Mouse (Mus musculus): Measurements from ENCODE around the gene Gramd4. TPM values are rescaled to one million over a fixed set of nuclear protein-coding genes. Genes with fewer than 3 reads are reported as not detected.

Gene Gramd4
- polyA plus RNA-seq, 1 experiment from 2014 or later, result 33.4 TPM

- ATAC-seq (ENCODE audit: low FRiP score), result peak; percentile 62
- H3K4me1 ChIP-seq, result peaks cover 43% of the 10 kb centered on the region
- H3K9ac ChIP-seq, result peak overlapping the region; percentile 25; the same call in 1 of the 2 replicates
- H3K27me3 ChIP-seq, result no peaks in the 10 kb centered on the region
- H3K4me3 ChIP-seq (replicated peaks), result no peak overlapping the region
- 2% methylated on average over 10 of the region's 10 CpGs for WGBS
- H3K9me3 ChIP-seq, result no peaks in the 10 kb centered on the region
- H3K4me2 ChIP-seq, result peak overlapping the region; percentile 36; the same call in 1 of the 2 replicates
- H3K27ac ChIP-seq, result peak overlapping the region; percentile 88
- no peaks in the 10 kb centered on the region for H3K36me3 ChIP-seq (replicated peaks)
These were observed 55.3 kb downstream of the Gramd4 start for GRCm38 (mm10) chr15:86112707-86113341.

- Histone ChIP-seq H3K9me3 (no peaks in the 10 kb centered on the region), H3K4me1 (peaks cover 43% of the 10 kb centered on the region), H3K27me3 (no peaks in the 10 kb centered on the region), H3K27ac (peak overlapping the region; percentile 88), H3K9ac (peak overlapping the region; percentile 25; the same call in 1 of the 2 replicates), H3K36me3 (replicated peaks) (0 out of 2 replicates have a peak, but pooled peaks cover 3% of the 10 kb centered on the region), H3K4me3 (replicated peaks) (no peak overlapping the region), H3K4me2 (peak overlapping the region; percentile 36; the same call in 1 of the 2 replicates)
- ATAC-seq (ENCODE audit: low FRiP score), result no peak
- WGBS, result 2% methylated on average over 9 of the region's 9 CpGs
These were observed 55.8 kb downstream of the Gramd4 start for GRCm38 (mm10) chr15:86113342-86113710.

GRCm38 (mm10) chr15:86116421-86116820 lies 58.9 kb downstream of the Gramd4 start:
- Histone ChIP-seq H3K4me3 (replicated peaks) (no peak overlapping the region), H3K9ac (no peak overlapping the region), H3K4me2 (no peak overlapping the region), H3K36me3 (replicated peaks) (peaks cover 32% of the 10 kb centered on the region), H3K4me1 (peaks cover 34% of the 10 kb centered on the region), H3K27ac (no peak overlapping the region), H3K9me3 (no peaks in the 10 kb centered on the region), H3K27me3 (no peaks in the 10 kb centered on the region)
- WGBS, result 72% methylated on average over 5 of the region's 5 CpGs
- no peak for ATAC-seq (ENCODE audit: low FRiP score)

- ATAC-seq (ENCODE audit: low FRiP score), result no peak
- no peaks in the 10 kb centered on the region for H3K9me3 ChIP-seq
- H3K4me3 ChIP-seq (replicated peaks), result no peak overlapping the region
- no peak overlapping the region for H3K27ac ChIP-seq
- peaks cover 42% of the 10 kb centered on the region for H3K36me3 ChIP-seq (replicated peaks)
- no peak overlapping the region for H3K4me2 ChIP-seq
- no peaks in the 10 kb centered on the region for H3K27me3 ChIP-seq
- H3K4me1 ChIP-seq, result peaks cover 27% of the 10 kb centered on the region
- 73% methylated on average over 13 of the region's 15 CpGs for WGBS
- no peak overlapping the region for H3K9ac ChIP-seq
These were observed 59.9 kb downstream of the Gramd4 start for GRCm38 (mm10) chr15:86117115-86118100.

GRCm38 (mm10) chr15:86119186-86119585 lies 61.7 kb downstream of the Gramd4 start:
- H3K4me1 ChIP-seq, result peaks cover 14% of the 10 kb centered on the region
- H3K9me3 ChIP-seq, result no peaks in the 10 kb centered on the region
- H3K36me3 ChIP-seq (replicated peaks), result peaks cover 54% of the 10 kb centered on the region
- H3K9ac ChIP-seq, result no peak overlapping the region
- no peak for ATAC-seq (ENCODE audit: low FRiP score)
- H3K4me3 ChIP-seq (replicated peaks), result no peak overlapping the region
- WGBS, result 93% methylated on average over 7 of the region's 7 CpGs
- H3K4me2 ChIP-seq, result no peak overlapping the region
- no peaks in the 10 kb centered on the region for H3K27me3 ChIP-seq
- no peak overlapping the region for H3K27ac ChIP-seq

- Histone ChIP-seq H3K36me3 (replicated peaks) (peaks cover 69% of the 10 kb centered on the region), H3K27me3 (no peaks in the 10 kb centered on the region), H3K27ac (no peak overlapping the region), H3K4me2 (no peak overlapping the region), H3K4me3 (replicated peaks) (no peak overlapping the region), H3K9me3 (no peaks in the 10 kb centered on the region), H3K9ac (no peak overlapping the region), H3K4me1 (peaks cover 16% of the 10 kb centered on the region)
- 92% methylated on average over 9 of the region's 9 CpGs for WGBS
- ATAC-seq (ENCODE audit: low FRiP score), result no peak
These were observed 64.9 kb downstream of the Gramd4 start for GRCm38 (mm10) chr15:86122261-86122949.

GRCm38 (mm10) chr15:86123409-86123808 lies 65.9 kb downstream of the Gramd4 start:
- Histone ChIP-seq H3K9ac (no peak overlapping the region), H3K9me3 (no peaks in the 10 kb centered on the region), H3K27ac (no peak overlapping the region), H3K4me2 (no peak overlapping the region), H3K27me3 (no peaks in the 10 kb centered on the region), H3K36me3 (replicated peaks) (peaks cover 75% of the 10 kb centered on the region), H3K4me1 (peaks cover 9% of the 10 kb centered on the region), H3K4me3 (replicated peaks) (no peak overlapping the region)
- 84% methylated on average over 4 of the region's 4 CpGs for WGBS
- no peak for ATAC-seq (ENCODE audit: low FRiP score)

GRCm38 (mm10) chr15:86124359-86124758 lies 66.9 kb downstream of the Gramd4 start:
- Histone ChIP-seq H3K4me3 (replicated peaks) (no peak overlapping the region), H3K36me3 (replicated peaks) (peaks cover 76% of the 10 kb centered on the region)
- peak; percentile 55; the same call in 1 of the 2 replicates for ATAC-seq (ENCODE audit: low FRiP score)

GRCm38 (mm10) chr15:86129036-86129435 lies 71.5 kb downstream of the Gramd4 start:
- Histone ChIP-seq H3K4me3 (replicated peaks) (no peak overlapping the region), H3K4me1 (peaks cover 9% of the 10 kb centered on the region), H3K36me3 (replicated peaks) (peaks cover 79% of the 10 kb centered on the region)

More at GRCm38 (mm10) chr15:86124359-86124758, 66.9 kb downstream of the Gramd4 start:
- Histone ChIP-seq H3K27ac (no peak overlapping the region), H3K27me3 (no peaks in the 10 kb centered on the region), H3K9me3 (no peaks in the 10 kb centered on the region), H3K4me1 (peaks cover 9% of the 10 kb centered on the region), H3K4me2 (no peak overlapping the region), H3K9ac (no peak overlapping the region)
- WGBS, result 70% methylated on average over 1 of the region's 1 CpGs

GRCm38 (mm10) chr15:86130657-86131056 lies 73.2 kb downstream of the Gramd4 start:
- H3K4me2 ChIP-seq, result no peak overlapping the region
- peaks cover 11% of the 10 kb centered on the region for H3K4me1 ChIP-seq
- peaks cover 80% of the 10 kb centered on the region for H3K36me3 ChIP-seq (replicated peaks)
- no peak overlapping the region for H3K4me3 ChIP-seq (replicated peaks)
- ATAC-seq (ENCODE audit: low FRiP score), result no peak
- no peaks in the 10 kb centered on the region for H3K9me3 ChIP-seq
- no peak overlapping the region for H3K27ac ChIP-seq
- WGBS, result 95% methylated on average over 10 of the region's 10 CpGs
- H3K27me3 ChIP-seq, result no peaks in the 10 kb centered on the region
- H3K9ac ChIP-seq, result no peak overlapping the region

More at GRCm38 (mm10) chr15:86129036-86129435, 71.5 kb downstream of the Gramd4 start:
- 80% methylated on average over 3 of the region's 3 CpGs for WGBS
- H3K9me3 ChIP-seq, result no peaks in the 10 kb centered on the region
- no peak overlapping the region for H3K4me2 ChIP-seq
- no peak overlapping the region for H3K27ac ChIP-seq
- no peak for ATAC-seq (ENCODE audit: low FRiP score)
- H3K27me3 ChIP-seq, result no peaks in the 10 kb centered on the region
- no peak overlapping the region for H3K9ac ChIP-seq

- peaks cover 11% of the 10 kb centered on the region for H3K4me1 ChIP-seq
- H3K4me2 ChIP-seq, result no peak overlapping the region
- H3K27me3 ChIP-seq, result no peaks in the 10 kb centered on the region
- H3K36me3 ChIP-seq (replicated peaks), result peaks cover 57% of the 10 kb centered on the region
- no peak overlapping the region for H3K9ac ChIP-seq
- 47% methylated on average over 18 of the region's 18 CpGs for WGBS
- H3K4me3 ChIP-seq (replicated peaks), result no peak overlapping the region
- H3K27ac ChIP-seq, result peak overlapping the region; percentile 65
- H3K9me3 ChIP-seq, result no peaks in the 10 kb centered on the region
- ATAC-seq (ENCODE audit: low FRiP score), result peak; percentile 59
These were observed 77.7 kb downstream of the Gramd4 start for GRCm38 (mm10) chr15:86134941-86135783.
